Mouse (Mus musculus): ENCODE data around the gene 4933403O08Rik. TPM values are rescaled to one million over a fixed set of nuclear protein-coding genes. Genes with fewer than 3 reads are reported as not detected.

The 4933403O08Rik gene
- under 1 TPM in 1 of 2 experiments, not detected in 1; 0.21 TPM for total RNA-seq (2021)
- long read RNA-seq, experiment 1, result 0 reads
- long read RNA-seq, experiment 2, result 0 reads

GRCm38 (mm10) chrX:112238749-112239148 is at the start of gene 4933403O08Rik:
Gene 4933403O08Rik (plus strand): TSS chrX:112239049.
- no peak for DNase-seq
- intact Hi-C loops (cut with DNase I; ENCODE audit: low total_unique reads), result no loop called here

GRCm38 (mm10) chrX:112242916-112243315 is 4.1 kb downstream of the 4933403O08Rik start:
- intact Hi-C loops (cut with DNase I; ENCODE audit: low total_unique reads), result no loop called here

GRCm38 (mm10) chrX:112255513-112255912 is 16.7 kb downstream of the 4933403O08Rik start:
- intact Hi-C loops (cut with DNase I; ENCODE audit: low total_unique reads), result no loop called here
- no peak for DNase-seq

More at GRCm38 (mm10) chrX:112242916-112243315, 4.1 kb downstream of the 4933403O08Rik start:
- DNase-seq, result no peak

GRCm38 (mm10) chrX:112273550-112273949 is 34.7 kb downstream of the 4933403O08Rik start:
- DNase-seq, result no peak
- intact Hi-C loops (cut with DNase I; ENCODE audit: low total_unique reads), result no loop called here

Other genes starting within 250 kb of the 4933403O08Rik start
- gene Tex16, start 228.0 kb upstream of the 4933403O08Rik start, total RNA-seq (2021), result under 1 TPM; 0.04 to 0.29 TPM
- 10 to 100 TPM; 48.3 to 53.6 TPM for gene Apool, start 72.3 kb downstream of the 4933403O08Rik start, total RNA-seq (2021)
- not detected for gene Satl1, start 167.7 kb downstream of the 4933403O08Rik start, total RNA-seq (2021)

Data from gastrocnemius, postnatal 14 days (tissue).